Mouse (Mus musculus) kidney, postnatal 14 days (tissue): ENCODE results near the gene Arih1.
"Not testable (repeated sequence)": the region's sequence is repeated elsewhere in the genome, so short reads cannot be mapped to it uniquely, and the experiment has no call there.

ENCODE experiments used
- DNase-seq: peaks from one replicate; pipeline ENCODE4 v3.0.0; 2022; ENCODE audit warnings: mixed read lengths

Gene Arih1

GRCm38 (mm10) chr9:59458416-59458815 lies 28.0 kb downstream of the Arih1 start:
- no peak for DNase-seq

- no peak for DNase-seq
Measured at GRCm38 (mm10) chr9:59457671-59458070, 28.7 kb downstream of the Arih1 start.

- DNase-seq: no peak
Measured at GRCm38 (mm10) chr9:59455404-59456068, 30.9 kb downstream of the Arih1 start.

GRCm38 (mm10) chr9:59433729-59434128 lies 52.7 kb downstream of the Arih1 start:
- DNase-seq: no peak

- no peak for DNase-seq
Measured at GRCm38 (mm10) chr9:59431626-59432025, 54.8 kb downstream of the Arih1 start.

GRCm38 (mm10) chr9:59420487-59420886 lies 65.9 kb downstream of the Arih1 start:
- DNase-seq: no peak

- no peak for DNase-seq
Measured at GRCm38 (mm10) chr9:59407271-59407670, 79.1 kb downstream of the Arih1 start.

- DNase-seq: no peak
Measured at GRCm38 (mm10) chr9:59389086-59389485, 97.3 kb downstream of the Arih1 start.

GRCm38 (mm10) chr9:59388311-59388710 lies 98.1 kb downstream of the Arih1 start:
- no peak for DNase-seq

- DNase-seq: no peak
Measured at GRCm38 (mm10) chr9:59387461-59387860, 99.0 kb downstream of the Arih1 start.

GRCm38 (mm10) chr9:59375626-59376025 lies 110.8 kb downstream of the Arih1 start:
- DNase-seq: no peak

- no peak for DNase-seq
Measured at GRCm38 (mm10) chr9:59369646-59370045, 116.8 kb downstream of the Arih1 start.

- no peak for DNase-seq
Measured at GRCm38 (mm10) chr9:59369220-59369619, 117.2 kb downstream of the Arih1 start.

GRCm38 (mm10) chr9:59360487-59360886 lies 125.9 kb downstream of the Arih1 start:
- not testable (repeated sequence) for DNase-seq

- not testable (repeated sequence) for DNase-seq
Measured at GRCm38 (mm10) chr9:59358041-59358440, 128.4 kb downstream of the Arih1 start.

- peak; percentile 96 for DNase-seq
Measured at GRCm38 (mm10) chr9:59353253-59353639, 133.2 kb downstream of the Arih1 start, which contains the start of gene Bbs4. Bbs4 (minus strand) TSS chr9:59353508.

GRCm38 (mm10) chr9:59352586-59353252 lies 133.7 kb downstream of the Arih1 start:
- DNase-seq: no peak

GRCm38 (mm10) chr9:59346176-59346575 lies 140.2 kb downstream of the Arih1 start:
- DNase-seq: no peak

- DNase-seq: peak; percentile 8
Measured at GRCm38 (mm10) chr9:59340002-59340401, 146.4 kb downstream of the Arih1 start.

- no peak for DNase-seq
Measured at GRCm38 (mm10) chr9:59339107-59339506, 147.3 kb downstream of the Arih1 start.

GRCm38 (mm10) chr9:59338411-59338810 lies 148.0 kb downstream of the Arih1 start:
- DNase-seq: no peak
